Mouse (Mus musculus) kidney, adult 9 months (tissue): Measurements from ENCODE around the gene Skiv2l.
A peak's percentile ranks its signal among the peaks of the same experiment; 100 is the strongest.
"Not testable (repeated sequence)": the region's sequence is repeated elsewhere in the genome, so short reads cannot be mapped to it uniquely, and the experiment has no call there.

Experiments
- DNase-seq: peaks from one replicate; pipeline ENCODE4 v3.0.0; 2022

Skiv2l gene

DNA sequence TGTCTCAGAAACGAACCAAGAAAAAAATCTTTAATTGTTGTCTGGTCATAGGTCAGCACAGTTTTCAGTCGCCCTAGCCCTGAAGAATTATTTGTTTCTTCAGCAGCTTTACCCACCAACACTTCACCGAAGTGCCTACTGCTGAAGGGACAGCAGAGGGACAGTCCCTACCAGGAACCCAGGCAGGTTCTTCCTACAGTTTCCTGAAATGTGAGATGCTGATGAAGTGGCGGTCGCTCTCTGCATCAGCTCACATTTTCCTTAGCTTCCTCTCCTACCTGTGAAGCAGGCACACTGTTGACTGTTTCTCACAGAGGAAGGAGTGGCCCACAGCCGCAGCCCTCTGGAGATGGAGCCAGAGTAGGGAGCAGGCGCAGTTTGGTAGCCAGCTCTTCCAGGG is 16.0 kb upstream of the Skiv2l start:
- no peak for DNase-seq

DNA sequence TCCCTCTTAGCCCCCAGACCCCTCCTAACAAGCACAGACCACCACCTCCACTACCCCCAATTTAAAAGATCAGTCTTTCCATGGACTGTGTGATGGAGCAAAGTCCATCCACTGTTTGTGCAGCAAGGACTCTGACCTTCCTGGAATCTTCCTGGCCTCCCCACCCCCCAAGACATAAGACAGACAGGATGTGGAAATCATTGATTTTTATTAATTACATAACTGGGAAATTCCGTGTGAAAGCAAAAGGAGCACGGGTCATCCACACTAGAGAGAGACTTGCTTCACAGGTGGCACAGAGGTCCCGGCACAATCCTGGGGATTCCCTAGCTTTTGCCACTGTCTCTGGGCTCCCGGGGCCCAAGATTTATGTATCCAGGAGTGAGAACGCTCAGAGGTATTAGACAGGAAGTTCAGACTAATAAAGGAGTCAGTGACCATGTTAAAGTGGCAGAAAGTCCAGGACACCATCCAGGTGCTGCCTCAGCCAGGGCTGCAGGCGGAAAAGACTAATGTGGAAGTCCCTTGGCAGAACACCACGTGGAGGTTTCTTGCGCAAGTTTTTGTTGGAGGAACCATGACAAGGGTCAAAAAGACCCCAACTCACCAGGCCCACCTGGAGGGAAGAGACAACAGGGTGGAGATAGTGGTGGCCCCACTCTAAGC is 12.5 kb upstream of the Skiv2l start, which contains the start of gene Cfb:
Gene Cfb, minus strand, starts transcription at position 103 of the 666 bp plus-strand sequence.
- peak; percentile 93 for DNase-seq

DNA sequence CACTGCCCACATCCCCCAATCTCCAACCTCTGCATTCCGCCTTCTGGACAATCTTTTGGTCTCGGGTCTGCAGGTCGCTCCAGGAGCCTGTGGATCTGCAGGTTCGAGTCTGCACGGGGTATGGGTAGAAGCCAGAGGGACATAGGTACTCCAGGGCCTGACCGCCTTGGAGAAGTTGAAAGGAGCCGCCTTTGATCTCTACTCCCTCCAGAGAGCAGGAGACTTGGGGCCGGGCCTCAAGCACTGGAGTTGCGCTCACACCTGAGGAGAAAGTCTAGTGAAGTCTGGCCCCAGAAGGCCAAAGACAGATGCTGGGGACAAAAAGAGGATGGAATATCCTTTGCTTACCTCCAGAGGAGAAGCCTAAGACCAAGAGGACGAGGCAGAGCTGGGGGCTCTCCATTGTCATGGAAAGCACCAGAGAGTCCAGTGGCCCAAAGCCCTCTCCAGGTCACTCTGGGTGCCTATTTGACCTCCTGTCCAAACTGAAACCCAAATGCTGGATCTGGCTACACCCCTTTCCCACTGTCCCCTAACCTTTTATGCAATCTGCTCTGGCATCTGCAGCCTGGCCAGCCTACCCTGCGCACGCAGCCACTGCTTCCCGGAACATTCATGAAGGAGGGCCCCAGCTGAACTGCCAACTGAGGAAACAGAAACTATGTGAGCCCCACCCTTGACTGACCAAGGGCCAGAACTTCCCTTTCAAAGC is 11.8 kb upstream of the Skiv2l start:
- peak; percentile 88 for DNase-seq

- DNase-seq: no peak
These were observed 10.5 kb upstream of the Skiv2l start for GRCm38 (mm10) chr17:34860514-34860913.

DNA sequence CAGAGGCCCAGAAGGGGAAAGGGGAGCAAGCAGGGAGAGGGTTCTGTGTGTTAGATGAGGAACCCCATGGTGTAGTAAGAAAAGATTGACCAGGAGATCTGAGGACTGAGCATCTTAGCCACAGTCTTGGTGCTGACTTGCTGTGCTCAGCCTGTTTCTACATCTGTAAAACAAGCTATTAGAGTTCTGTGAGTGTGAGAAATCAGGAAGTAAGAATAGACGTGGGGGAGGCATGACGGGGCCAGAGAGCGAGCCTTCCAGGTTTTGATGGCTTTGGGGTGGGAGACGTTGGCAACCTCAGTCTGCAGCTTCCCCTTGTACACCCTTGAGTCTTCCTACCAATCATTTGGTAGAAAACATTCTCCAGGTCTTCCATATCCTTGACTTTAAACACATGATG is 8.7 kb upstream of the Skiv2l start:
- DNase-seq: no peak

DNA sequence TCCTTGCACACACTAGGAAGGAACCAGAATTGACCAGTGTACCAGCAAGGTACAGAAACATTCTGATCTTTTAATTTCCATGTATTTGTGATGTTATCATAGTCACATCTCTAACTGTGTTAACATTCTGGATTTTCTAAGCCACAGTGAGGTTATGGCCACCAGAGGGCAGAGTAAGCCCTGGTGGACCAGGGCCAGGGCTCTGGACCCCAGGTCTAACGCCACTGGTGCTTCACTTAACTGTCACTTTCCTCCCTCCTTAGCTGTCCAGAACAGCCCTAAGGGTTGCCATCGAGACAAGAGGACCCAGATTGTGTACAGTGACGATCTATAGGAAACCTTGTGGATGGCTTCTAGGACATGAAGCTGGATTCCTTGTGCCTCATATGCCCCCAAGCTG is 5.8 kb upstream of the Skiv2l start:
- peak; percentile 62 for DNase-seq

DNA sequence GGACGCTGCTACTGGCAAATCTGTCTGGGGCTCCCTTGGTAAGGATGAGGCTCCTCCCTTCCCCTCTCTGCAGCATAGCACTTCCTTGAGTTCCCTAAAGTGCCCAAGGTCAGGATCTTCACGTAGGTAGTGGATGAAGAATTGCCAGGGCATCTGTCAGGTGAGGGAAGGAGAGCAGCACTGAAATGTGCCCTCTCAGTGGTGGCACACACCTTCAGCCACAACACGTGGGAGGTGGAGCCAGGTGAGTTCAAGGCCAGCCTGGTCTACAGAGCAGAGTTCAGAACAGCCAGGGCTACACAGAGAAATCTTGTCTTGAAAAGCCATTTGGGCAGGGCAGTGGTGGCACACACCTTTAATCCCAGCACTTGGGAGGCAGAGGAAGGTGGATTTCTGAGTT is 4.8 kb upstream of the Skiv2l start:
- DNase-seq: no peak

DNA sequence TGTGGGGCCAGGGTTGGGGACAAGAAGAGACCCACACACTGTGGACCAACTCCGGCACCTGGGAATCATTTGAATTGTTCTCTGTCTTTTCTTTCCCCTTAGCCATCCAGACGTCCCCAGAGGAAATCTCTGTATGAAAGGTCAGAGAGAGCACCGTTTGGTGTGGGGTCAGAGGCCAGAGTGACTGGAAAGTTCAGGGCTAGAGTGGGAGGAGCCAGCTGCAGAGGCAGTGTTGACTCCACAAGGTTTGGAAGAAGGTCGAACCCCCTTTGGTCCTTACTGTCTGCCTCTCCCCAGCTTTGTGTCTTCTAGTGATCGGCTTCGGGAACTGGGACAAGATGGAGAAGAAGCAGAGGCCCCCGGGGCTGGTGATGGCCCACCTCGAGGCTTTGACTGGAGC is 3.5 kb upstream of the Skiv2l start:
- no peak for DNase-seq

- no peak for DNase-seq
These were observed 611 bp upstream of the Skiv2l start for GRCm38 (mm10) chr17:34850517-34851125.

GRCm38 (mm10) chr17:34847615-34848014 is 2.4 kb downstream of the Skiv2l start:
- DNase-seq: no peak

- DNase-seq: no peak
These were observed 2.8 kb downstream of the Skiv2l start for GRCm38 (mm10) chr17:34847192-34847591.

DNA sequence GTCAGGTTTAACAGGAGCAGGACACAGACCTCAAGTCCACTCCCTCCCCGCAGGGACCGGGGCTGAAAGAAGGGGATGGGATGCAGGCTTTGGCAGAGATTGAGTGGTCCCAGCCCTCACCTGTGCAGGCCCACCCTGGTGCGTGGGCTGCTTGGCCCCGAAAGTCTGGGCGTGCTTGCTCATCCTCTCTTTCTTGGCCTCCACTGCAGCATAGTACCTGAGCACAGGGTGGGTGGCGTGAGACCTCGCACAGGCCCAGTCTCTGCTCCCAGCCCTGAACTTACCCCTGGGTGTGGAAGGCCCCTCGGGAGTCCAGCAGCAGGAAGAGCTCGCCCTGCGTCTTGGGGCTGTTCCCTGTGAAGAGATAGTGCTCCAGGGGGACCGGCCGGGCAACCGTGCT is 5.1 kb downstream of the Skiv2l start:
- no peak for DNase-seq

DNA sequence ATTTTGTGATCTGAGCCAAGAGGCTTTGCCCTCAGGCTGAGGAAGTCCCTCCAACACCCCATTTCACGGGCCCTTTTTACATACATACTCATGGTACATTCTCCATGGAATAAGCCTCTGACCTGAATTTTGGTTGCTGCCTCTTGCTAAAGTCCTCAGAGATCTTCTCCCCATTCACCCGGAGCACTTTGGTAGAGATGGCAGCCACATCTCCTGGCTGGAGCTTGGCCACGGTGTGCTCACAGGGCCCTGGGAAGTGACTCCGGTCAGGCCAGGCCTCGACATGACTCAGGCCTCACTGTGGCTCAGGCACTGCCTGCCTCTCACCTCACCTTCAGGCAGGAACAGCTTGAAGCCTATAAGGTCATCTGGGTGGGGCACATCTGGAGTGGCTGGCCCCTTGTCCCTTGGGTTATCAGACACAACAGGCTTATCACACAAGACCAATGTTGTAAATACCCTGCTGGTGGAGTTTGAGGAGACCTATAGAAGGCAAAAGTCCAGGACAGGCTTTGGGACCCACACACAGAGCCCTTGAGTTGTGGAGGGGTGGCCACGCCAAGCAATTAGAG is 9.2 kb downstream of the Skiv2l start:
- no peak for DNase-seq

DNA sequence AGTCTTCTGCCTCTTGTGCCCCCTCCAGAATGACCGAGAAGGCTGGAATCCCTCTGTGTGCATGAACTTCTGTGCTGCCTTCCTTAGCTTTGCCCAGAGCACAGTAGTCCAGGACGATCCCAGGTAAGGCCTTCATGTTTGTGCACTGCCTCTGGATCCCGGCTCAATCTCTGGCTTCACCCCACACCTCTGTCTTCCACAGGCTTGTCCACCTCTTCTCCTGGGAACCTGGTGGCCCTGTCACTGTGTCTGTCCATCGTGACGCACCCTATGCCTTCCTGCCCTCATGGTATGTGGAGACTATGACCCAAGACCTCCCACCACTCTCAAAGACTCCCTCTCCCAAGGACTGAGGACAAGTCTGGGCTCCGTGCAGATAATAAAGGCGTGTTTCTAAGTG is 11.2 kb downstream of the Skiv2l start:
- DNase-seq: no peak

GRCm38 (mm10) chr17:34837464-34838324 is 12.3 kb downstream of the Skiv2l start:
- DNase-seq: no peak

DNA sequence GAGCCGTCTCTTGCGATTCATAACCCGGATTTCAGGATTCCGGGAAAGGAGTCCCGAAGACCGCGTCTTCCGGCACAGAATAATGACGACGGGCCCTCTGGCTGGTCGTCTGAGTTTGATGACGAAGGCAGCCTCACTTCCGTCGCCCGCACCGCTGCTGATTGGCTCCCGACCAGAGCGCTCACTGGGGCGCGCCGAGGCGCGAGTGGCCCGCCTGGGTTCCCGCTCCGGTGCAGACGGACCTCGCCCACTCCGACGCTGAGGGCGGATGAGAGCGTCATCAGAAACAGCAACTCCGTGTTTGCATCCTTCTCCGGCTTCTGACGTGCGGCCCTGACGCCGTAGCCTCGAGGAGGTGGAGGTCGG is 13.2 kb downstream of the Skiv2l start, which contains the start of the genes Stk19 and Dxo:
Gene Stk19, minus strand, starts transcription at position 90 of the 366 bp plus-strand sequence.
Gene Dxo, plus strand, starts transcription at position 164 of the 366 bp plus-strand sequence.
- peak; percentile 96 for DNase-seq

GRCm38 (mm10) chr17:34836155-34836855 is 13.7 kb downstream of the Skiv2l start:
- no peak for DNase-seq

- DNase-seq: not testable (repeated sequence)
These were observed 19.2 kb downstream of the Skiv2l start for GRCm38 (mm10) chr17:34830776-34831175.

- DNase-seq: peak; percentile 51
These were observed 35.1 kb downstream of the Skiv2l start for GRCm38 (mm10) chr17:34814818-34815370.

DNA sequence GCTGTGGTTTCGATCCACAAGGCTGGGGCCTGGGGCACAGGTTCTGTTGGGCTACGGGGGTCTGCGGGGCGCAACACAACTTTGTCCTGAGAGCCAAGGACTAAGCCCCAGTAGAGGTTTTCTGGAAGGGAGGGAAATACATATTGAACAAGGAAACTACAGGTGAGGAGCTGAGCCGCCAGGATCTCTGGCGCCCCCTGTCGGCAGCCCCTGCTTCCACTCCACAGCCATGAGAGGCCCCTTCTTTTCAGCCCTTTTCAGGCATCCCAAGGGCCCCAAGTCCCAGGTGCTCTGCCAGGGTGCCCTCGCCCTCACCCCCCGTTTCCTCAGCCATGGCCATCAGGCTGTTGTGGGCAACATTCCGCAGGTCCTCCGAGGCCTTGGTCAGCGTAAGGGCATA is 36.3 kb downstream of the Skiv2l start:
- DNase-seq: not testable (repeated sequence)

- DNase-seq: no peak
These were observed 38.7 kb downstream of the Skiv2l start for GRCm38 (mm10) chr17:34811275-34811674.

GRCm38 (mm10) chr17:34810811-34811210 is 39.2 kb downstream of the Skiv2l start:
- DNase-seq: not testable (repeated sequence)
